Mouse (Mus musculus) heart, postnatal 10 days (tissue): ENCODE results near the gene Gm13030. TPM values are rescaled to one million over a fixed set of nuclear protein-coding genes. Genes with fewer than 3 reads are reported as not detected.
"Not testable (repeated sequence)": the region's sequence is repeated elsewhere in the genome, so short reads cannot be mapped to it uniquely, and the experiment has no call there.

ENCODE experiments used
- DNase-seq, 2 experiments: peaks; one replicate each; pipeline ENCODE4 v3.0.0; 2021
- intact Hi-C: fragments of 180-260 bp; cut with DNase I; formaldehyde crosslinking; loops from one replicate; pipeline ENCODE4 v1.15.1; 2025
- total RNA-seq, 2 experiments: library from RNA; stranded (reverse); gene quantifications; 2 replicates each; pipeline ENCODE4 v1.2.3; 2021

The Gm13030 gene
- total RNA-seq, 2 experiments from 2014 or later = not detected

DNA sequence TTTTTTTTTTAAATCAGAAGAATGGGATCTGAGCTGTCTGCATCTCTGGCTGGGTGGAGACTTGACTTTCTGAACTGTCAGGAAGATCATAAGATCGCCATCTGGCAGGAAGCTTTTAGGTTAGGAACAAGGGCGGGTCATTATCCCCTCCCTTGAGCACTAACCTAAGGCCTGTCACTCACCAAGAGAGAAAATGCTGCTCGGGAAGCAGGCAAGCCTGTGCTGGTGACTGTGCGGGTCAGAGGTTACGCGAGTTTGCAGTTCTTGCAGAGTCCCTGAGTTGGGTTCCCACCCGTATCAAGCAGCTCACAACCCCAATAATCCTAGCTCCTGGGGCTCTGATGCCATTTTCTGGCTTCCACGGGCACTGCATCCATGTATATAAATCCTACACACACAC, 5.1 kb downstream of the Gm13030 start:
- intact Hi-C loops = no loop called here
- no peak for DNase-seq

DNA sequence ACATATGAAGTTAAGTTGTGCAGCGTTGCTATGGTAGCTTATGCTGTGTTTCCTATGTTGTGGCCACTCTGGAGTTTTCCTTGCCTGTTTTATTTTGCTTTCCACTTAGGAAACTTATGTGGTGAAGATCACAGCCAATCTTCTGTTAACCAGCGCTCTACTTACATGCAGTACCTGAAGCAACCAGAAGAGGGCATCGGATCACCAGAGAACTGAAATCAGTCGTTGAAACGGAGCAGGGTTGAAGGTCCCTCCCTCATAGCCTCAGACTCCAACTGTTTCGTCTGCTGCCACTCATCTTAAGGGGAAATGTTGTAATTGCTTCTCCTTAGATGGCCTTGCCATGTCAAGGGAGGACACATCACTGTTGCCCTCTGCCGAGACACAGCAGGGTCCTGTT, 7.4 kb downstream of the Gm13030 start:
- peak; percentile 85 to 91 for DNase-seq
- intact Hi-C loops = loop anchor here (1.0 kb wide), 1 partner anchor 18 kb away; no protein-coding TSS in a partner anchor

DNA sequence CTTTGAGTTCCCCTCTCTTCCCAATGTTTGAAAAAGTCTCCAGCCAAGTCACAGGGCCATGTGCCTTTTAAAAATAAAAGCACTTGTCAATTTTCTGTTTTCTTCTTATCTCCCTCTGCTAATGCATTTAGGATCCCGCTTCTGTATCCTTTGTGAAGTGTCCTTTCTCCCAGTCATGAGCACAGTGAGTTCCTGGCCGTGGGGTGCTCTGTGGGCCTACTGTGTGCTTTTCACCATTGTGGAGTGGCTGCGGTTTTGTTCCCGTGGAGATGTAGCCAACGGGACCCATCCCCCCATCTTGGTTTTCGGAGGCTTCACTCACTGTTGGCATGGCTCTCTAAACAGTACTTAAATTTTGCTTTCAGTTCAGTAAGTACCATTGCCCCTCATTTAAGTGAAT, 7.8 kb downstream of the Gm13030 start:
- intact Hi-C loops = loop anchor here (1.0 kb wide), 1 partner anchor 18 kb away; no protein-coding TSS in a partner anchor

DNA sequence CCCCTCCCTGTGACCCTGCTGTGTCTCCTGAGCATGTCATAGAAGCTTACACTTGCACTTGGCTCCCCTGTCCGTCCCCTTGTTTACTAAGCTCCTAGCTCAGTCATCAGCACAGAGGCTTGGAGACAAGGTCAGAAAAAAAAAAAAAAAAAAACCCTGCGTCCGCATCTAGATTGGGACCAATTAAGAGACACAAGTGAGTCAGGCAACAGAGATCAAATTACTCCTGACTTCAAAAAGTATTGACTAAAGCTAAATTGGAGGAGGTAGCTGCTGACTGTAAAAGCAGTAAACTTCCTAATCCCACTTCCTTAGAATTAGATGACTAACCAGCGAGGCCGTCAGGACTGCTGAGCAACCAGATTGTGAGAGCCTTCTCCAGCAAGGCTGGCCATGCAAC, 8.7 kb downstream of the Gm13030 start:
- DNase-seq = no peak
- intact Hi-C loops = no loop called here

More for the DNA sequence above, 7.8 kb downstream of the Gm13030 start:
- no peak for DNase-seq

DNA sequence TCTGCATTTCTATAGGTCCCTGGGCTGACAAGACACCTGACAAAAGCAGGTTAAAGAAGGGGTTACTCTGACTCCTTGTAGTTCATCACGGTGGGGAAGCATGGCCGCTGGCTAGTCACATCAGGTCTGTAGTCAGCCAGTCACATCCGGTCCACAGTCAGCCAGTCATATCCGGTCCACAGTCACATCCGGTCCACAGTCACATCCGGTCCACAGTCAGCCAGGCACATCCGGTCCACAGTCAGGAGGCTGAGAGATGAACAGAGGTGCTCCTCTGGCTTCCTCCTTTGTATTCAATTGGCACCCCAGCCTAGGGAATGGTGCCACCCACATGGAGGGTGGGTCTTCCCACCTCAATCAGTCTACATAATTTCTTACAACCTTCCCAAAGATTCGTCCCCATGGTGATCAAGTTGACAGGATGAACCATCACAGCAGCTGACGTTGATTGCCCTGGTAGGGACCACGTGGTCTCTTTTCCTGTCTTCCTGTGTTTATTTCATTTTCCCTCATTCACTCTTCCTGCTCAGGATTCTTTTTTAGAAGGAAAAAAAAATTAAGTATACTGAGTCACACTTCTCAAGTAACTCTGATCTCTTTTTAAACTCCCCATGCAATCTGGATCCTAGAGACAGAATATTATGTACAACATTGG, 10.3 kb downstream of the Gm13030 start, which contains the start of gene Pla2g5:
Gene Pla2g5, minus strand, starts transcription at position 139 of the 655 bp plus-strand sequence.
- intact Hi-C loops = no loop called here
- DNase-seq = no peak

DNA sequence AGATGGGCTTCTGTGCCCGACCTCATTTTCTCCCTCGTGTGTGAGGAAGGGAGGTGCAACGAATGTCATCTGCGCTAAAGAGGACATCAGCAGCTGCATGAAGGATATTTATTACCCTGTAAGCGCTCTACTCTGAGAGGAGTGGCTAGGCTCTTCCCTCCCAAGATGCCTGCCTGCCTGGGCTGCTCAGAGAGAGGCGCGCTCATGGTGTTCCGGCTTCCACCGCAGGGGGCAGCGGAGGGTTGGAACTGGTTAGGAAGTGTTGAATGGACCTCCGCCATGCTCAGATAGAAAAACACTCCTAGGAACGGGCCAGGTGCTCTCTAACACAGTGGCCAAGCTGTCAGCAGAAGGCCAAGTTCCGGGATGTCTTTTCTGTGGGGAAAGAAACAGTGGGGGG, 14.0 kb downstream of the Gm13030 start:
- DNase-seq = peak; percentile 68 to 87
- intact Hi-C loops = no loop called here

DNA sequence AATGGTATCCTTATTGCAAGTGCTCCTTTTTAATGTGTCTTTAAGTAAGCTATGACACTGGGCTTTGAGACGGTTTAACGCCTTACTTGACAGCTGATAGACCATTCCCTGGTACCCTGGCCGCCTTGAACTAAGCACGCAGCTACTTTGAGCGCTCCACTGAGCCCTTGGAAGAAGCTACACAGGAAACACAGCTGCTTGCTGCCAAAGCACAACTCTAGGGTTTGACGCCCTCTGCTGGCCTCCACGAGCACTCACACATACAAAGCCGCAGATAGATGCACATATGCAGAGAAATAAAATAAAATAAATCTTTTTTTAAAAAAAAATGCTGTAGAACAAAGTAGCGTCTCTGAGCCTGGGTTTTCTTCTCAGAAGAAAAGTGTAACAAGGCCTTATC, 14.5 kb downstream of the Gm13030 start:
- DNase-seq = no peak

GRCm38 (mm10) chr4:138858446-138858845, 15.3 kb downstream of the Gm13030 start:
- no peak for DNase-seq
- intact Hi-C loops = no loop called here

More for the DNA sequence above, 14.5 kb downstream of the Gm13030 start:
- intact Hi-C loops = no loop called here

- intact Hi-C loops = no loop called here
- DNase-seq = no peak
These were observed 16.2 kb downstream of the Gm13030 start for GRCm38 (mm10) chr4:138857576-138857975.

DNA sequence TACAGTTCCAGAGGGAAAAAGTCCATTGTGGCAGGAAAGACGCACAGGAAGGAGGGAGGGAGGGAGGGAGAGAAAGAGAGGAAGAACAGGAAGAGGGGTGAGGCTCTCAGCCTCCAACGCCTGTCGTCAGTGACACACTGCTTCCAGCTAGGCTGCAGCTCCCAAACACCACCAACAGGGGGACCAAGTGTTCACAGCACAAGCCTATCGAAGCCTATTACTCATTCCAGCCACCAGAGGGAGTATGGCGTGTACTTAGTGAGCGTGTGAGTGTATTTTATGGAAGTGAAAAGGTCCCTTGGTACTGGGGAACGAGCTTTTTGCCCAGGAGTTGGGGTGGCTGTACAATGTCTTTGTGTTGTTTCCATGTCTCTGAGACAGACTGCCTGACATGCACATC, 17.3 kb downstream of the Gm13030 start:
- peak; percentile 58 to 81 for DNase-seq
- intact Hi-C loops = no loop called here

DNA sequence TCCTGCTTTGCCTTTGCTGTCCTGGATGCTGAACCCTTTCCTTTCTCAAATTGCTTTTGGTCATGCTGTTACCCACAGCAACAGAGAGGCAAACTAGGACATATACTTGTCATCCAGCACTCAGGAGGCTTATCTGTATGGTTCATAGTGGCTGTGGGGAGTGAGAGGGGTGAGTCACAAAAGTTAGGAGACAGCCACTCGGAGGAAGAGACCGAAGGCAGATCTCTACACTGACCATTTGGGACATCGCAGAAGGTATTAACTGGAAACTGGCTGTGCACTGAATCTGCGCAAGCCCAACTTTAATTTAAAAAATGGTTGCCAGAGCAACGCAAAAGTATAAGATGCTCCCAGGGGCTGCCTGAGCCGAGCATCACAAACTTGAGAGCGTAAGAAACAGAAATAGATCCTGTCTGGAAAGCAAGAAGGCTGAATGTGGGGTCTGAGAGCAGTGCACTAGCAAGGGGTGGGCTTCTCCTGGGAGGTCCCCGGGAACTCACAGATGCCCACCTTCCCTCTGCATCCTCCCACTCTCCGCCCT, 18.6 kb downstream of the Gm13030 start:
- intact Hi-C loops = no loop called here

DNA sequence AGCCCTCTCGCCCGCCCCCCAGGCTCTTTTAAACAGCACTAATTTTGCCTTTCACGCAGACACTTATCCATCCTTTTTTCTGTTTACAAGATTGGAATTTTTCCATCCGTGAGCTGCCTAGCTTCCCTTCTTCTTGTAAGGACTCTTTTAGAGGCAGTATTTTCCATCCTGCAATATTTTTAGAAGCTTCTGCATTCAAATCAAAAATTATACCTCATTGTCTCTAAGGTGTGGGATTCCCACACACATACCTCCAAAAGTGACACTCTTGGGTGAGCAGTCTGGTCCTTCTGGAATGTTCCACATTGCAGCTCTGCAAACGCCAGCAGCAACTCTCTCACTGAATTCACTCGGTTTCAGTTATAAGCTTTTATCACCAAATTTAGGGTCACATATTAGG, 20.8 kb downstream of the Gm13030 start:
- intact Hi-C loops = loop anchor here (5.0 kb wide), 1 partner anchor 61 kb away; no protein-coding TSS in a partner anchor
- DNase-seq = no peak

More for the DNA sequence above, 18.6 kb downstream of the Gm13030 start:
- no peak for DNase-seq

DNA sequence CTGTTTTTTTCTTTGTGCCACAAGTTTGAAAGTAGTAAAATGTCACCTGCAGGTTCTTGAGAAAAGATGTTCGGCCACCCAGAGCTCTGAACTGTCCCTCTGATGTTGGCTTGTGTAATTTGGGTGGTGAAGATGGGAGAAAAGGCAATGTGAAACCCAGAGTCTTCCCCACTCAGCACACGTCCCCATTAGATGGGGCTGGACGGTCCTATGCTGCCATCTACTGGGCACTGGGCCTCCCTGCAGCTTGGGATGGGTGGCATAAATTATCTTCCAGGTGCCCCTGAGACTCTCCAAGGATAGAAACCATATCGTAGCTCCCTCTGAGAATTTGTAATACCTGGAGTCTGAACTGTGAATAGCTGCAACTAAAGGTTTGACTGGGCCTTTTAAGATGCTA, 22.3 kb downstream of the Gm13030 start:
- peak; percentile 68 to 84 for DNase-seq
- intact Hi-C loops = loop anchor here (1.0 to 5.0 kb wide), 4 partner anchors 59 to 405 kb away; no protein-coding TSS in a partner anchor

GRCm38 (mm10) chr4:138841386-138841785, 32.4 kb downstream of the Gm13030 start:
- intact Hi-C loops = no loop called here
- DNase-seq = peak in 1 of 2 experiments; percentile 18

- intact Hi-C loops = no loop called here
- no peak for DNase-seq
These were observed 33.0 kb downstream of the Gm13030 start for GRCm38 (mm10) chr4:138840726-138841125.

GRCm38 (mm10) chr4:138839806-138840205, 34.0 kb downstream of the Gm13030 start:
- intact Hi-C loops = no loop called here
- no peak for DNase-seq

DNA sequence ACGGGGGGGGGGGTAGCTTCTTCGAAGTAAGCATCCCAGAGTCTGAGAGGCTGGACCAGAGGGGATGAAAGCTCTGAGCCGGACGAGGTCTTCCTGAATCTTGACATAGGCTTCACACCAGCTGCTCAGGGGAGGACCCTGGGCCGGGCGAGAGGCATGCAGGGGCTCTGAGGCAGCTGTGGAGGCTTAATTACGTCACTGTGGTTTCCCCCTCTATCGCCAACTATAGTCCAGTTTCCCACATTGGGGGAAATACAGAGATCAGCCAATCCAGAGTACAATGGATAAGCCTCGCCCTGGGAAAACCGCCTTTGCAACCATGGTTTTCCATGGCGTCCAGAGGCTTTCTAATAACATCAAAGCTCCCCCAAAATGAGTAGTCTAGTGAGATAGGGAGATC, 46.6 kb downstream of the Gm13030 start:
- no peak for DNase-seq
- intact Hi-C loops = no loop called here

DNA sequence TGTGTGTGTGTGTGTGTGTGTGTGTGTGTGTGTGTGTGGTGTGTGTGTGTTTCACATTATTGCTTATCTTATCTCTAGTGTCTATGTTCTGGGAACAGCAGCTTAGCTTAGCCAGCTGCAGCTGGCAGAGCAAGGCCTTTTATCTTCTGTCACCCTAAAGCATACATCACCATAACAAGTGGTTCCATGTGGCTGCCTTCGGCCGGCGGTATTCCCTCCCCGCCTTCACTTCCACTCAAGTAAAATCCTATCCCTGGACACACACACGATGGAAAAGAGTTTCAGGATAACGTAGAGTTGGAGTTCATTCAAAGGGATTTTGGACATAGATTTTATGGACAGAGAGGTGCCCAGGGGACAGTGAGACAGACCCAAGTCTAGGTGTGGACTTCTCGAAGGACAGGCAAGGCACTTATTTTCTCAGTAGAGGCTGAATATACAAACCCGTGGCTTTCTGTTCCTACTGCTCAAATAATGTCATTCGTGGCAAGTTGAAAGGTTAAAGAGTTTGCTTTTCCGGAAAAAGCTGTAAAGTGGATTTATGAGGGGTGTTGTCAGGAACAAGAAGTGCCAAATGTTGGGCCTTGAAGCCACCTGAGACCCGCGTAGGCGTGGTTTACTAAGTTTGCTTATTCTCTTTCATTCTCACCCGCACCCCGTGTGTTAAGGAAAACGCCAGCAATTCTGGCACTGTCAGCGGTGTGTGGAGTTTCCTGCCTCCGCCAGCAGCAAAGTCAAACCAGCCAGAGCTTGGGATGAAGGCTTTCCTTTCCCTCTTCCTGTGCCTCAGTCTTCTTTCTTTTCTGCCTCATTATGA, 47.8 kb downstream of the Gm13030 start:
- DNase-seq = peak; percentile 17 to 24
- intact Hi-C loops = no loop called here

DNA sequence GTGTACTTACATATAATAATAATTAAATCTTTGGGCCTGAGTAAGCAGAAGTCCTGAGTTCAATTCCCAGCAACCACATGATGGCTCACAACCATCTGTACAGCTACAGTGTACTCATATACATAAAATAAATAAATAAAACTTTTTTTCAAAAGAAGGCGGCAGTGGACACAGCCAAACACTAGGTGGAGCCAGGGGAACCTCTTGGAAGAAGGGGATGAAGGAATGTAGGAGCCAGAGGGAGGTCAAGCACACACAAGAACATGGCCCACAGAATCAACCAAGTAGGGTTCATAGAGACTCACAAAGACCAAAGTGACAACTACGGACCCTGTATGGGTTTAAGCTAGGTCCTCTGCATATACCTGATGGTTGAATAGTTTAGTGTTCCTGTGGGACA, 49.1 kb downstream of the Gm13030 start:
- no peak for DNase-seq
- intact Hi-C loops = no loop called here

GRCm38 (mm10) chr4:138824161-138824560, 49.6 kb downstream of the Gm13030 start:
- DNase-seq, intact Hi-C loops: not testable (repeated sequence)

DNA sequence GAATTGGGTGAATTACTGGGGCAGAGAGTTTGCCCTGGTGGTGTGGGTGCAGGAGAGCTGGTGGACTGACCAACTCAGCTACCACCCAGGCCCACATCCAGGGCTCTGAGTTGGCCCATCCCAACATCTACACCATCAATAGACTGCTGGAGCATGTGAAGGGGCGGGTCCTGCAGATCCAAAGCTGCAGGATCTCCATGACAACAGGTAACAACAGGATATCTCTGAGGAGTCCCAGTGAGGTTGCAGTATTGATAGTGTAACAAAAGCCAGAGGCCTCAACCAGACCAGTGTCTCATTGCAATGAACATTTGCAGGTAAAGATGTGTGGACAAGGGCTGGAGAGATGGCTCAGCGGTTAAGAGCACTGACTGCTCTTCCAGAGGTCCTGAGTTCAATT, 52.7 kb downstream of the Gm13030 start:
- intact Hi-C loops = no loop called here
- DNase-seq = no peak
